Mouse (Mus musculus): ENCODE measurements at regions not wholly inside any gene's neighbourhood (a gene's known extent, or its start where the extent isn't known, plus 50 kb on each side); places are given as distances from the start of the nearest gene placed in this dataset.
"Not testable (repeated sequence)": the region's sequence is repeated elsewhere in the genome, so short reads cannot be mapped to it uniquely, and the experiment has no call there.

DNA sequence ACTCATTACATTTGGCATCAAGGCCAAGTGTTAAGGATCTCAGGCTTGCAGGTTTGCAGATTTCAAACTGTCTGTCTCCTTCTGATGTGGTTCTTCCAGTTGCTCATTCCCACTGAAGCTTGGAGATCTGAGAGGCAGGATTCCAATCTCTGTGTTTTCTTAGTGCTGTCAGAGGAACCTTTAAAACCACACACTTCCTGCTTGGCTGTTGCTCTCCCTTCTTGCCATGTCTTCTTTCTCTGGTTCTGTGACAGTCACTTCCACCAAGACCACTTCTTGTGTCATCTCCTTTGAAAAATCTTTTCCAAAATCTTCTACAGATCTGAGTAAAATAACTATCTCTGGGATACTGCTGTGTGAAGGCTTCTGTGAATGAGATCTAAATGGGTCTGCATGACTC lies 117.3 kb downstream of the Gm5426 start:
- DNase-seq, result no peak

DNA sequence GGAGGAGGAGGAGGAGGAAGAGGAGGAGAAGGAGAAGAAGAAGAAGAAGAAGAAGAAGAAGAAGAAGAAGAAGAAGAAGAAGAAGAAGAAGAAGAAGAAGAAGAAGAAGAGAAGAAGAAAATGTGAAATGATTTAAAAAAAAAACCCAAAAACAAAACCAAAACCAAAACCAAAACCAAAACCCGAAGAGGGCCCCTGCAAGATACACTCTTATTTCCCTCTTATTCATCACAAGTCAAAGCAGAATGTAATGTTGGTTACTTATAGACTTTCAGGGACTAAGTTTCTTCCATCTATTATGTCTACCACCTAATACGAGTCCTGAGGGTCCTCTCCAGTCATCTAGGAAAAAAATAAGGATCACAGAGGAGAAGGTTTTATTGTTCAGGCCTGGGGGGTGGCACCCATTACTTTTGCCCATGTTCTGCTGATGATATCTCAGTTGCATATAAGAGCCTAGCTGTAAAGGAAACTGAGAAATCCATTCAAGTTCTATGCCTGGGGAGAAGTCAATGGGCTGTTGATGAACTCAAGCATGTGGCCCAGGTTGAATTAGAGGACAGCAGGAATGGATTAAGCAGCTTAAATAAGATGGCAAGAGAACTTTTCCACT lies 118.0 kb downstream of the Gm5426 start:
- DNase-seq, result no peak

DNA sequence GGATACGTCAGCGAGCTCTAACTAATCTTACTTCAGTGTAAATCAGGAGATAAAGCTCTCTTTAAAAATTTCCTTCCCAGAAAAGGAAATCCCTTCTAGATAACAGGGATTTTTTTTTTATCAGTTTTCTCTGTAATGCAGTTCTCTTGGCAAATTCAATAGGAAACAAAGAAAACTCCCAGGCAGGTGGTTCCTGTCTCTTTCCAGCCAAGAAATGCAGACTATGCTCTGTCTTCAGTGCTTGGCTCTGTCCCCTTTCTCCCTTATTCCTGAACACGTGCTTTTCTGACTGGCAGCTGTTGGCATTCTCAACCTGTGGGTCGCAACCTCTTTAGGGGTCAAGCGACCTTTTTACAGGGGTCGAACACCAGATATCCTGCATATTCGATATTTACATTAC lies 121.5 kb downstream of the Gm5426 start:
- peak; percentile 10 to 25 for DNase-seq

DNA sequence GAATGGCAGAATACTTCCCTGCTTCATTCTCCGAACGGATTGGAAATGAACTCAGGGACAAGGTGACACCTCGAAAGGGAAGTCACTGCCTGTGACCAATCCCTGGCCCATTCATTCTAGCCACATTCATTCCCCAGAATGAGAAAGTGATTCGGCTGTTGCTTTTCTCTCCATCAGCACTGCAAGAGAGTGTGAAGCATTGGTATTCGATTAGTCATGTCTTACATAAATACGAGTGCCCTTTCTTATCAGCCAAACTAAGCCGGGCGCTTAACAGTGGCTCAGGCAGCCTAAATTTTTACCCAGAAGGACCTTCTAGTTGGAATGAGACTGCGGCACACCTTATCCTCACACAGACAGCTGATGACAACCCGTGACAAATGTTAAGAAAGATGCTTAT lies 122.8 kb downstream of the Gm5426 start:
- DNase-seq, result no peak

DNA sequence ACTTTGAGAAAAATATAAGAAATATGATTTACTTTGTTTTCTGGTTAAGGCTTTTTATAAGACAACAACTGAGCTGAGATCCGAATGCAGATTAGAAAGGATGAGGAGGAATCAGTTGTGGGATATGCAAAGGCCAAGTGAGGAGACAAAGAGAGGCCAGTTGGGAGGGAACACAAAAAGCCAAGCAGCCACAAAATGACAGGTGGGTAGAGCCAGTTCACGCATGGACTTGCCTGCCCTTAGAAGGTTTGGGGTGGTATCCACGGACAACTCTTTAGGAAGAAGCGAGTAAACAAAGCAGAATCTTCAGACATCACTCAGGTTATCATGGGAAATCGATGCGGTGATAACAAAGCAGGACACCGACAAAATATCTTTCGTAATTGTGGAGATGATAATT lies 123.2 kb downstream of the Gm5426 start:
- DNase-seq, result no peak

DNA sequence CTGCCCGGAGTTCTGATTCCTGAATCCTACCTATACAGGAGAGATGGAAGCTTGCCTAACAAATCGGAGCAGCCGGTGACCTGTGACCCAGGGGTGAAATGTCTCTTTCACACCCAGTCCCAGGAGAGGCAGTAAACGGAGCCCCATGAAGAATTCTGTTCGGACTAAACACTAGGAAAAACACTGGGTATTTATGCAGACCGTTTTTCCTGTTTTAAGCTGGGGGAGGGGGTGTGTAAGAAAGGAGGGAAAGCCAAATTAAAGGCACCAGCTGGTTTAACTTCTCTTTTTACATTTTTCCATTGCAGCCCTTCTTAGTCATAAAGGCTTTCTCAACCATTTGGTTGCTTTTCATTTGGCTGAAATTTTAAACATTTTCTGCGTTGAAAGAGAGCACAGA lies 127.1 kb downstream of the Gm5426 start:
- DNase-seq, result peak; percentile 16 to 26

DNA sequence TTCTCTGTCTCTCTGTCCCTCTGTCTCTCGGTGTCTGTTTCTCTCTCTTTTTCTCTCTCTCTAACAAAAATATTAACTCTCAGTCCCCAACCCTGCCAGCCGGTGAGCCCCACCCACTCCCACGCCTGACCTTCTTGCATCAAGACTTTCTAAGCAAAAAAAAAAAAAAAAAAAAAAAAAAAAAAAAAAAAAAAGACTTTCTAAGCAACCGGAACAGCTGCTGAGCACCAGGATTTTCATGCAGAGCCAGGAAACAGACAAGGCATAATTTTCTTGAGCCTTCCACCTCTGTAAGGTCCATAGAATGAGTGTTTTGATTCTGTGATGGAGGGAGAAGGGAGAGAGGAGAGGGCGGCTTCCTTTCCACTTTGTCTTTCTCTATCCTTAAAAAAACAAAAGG lies 128.0 kb downstream of the Gm5426 start:
- DNase-seq, result no peak

DNA sequence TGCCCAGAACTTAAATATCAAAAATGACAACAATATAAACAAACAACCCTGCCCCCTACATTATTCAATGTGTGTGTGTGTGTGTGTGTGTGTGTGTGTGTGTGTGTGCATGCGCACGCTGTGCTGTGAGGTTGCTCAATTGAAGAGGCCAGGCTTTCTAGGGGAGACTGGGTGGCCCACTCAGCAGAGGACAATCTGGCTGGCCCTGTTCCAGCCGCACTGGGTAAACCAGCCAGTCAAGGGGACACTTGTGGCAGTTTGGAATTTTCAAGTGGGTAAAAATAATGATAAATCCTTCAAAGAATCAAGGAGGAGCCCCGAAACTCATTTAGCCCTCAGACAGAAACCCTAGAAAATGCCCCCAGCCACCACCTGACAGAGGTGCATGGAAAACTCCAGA lies 128.5 kb downstream of the Gm5426 start:
- DNase-seq, result no peak

DNA sequence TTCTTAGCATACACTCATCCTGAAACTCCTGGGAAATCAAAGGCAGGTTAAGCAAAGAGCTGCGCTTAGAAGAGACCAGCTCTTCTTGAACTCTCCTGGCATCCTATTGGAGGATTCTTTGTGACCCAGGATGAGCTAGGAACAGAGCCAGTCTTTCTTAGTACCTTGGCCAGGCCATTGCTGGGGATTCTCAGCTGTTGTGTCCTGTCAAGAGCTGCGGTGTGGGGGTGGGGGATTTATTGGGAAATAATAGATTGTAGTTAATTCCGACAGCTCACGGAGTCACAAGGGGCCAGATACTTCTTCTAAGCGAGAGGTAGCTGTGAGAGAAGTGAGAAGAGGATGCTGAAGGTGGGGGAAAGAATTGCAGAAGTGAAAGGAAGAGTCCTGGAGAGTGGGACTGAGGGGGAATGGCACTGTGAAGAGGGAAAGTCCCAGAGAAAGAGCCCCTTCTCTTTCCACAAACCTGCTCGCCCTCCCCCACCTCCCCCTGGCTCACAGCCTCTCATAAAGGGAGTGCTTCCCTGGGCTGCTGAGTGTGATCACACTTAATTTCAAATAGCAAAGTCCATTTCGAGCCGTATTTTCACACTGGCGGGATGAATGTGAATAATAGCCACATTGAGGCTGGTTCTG lies 129.8 kb downstream of the Gm5426 start:
- DNase-seq, result no peak

DNA sequence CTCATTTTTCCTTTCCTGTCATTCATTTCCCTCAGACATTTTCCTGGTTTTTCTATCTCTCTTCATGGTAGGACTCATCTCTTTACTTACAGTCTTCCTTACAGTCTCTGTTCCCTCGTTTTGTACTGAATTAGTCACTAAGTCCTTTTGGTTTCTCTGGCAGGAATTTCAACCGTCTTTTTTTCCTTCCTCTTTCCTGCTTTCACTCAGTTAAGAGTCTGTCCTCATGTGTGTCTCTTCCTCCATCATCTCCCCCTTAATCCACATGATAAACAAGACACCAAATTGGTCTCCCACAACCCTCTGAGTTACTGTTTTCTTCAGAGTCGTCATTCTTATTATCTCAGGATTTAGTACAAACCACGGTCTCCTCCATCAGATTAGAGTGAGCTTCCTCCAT lies 131.2 kb downstream of the Gm5426 start:
- no peak for DNase-seq

DNA sequence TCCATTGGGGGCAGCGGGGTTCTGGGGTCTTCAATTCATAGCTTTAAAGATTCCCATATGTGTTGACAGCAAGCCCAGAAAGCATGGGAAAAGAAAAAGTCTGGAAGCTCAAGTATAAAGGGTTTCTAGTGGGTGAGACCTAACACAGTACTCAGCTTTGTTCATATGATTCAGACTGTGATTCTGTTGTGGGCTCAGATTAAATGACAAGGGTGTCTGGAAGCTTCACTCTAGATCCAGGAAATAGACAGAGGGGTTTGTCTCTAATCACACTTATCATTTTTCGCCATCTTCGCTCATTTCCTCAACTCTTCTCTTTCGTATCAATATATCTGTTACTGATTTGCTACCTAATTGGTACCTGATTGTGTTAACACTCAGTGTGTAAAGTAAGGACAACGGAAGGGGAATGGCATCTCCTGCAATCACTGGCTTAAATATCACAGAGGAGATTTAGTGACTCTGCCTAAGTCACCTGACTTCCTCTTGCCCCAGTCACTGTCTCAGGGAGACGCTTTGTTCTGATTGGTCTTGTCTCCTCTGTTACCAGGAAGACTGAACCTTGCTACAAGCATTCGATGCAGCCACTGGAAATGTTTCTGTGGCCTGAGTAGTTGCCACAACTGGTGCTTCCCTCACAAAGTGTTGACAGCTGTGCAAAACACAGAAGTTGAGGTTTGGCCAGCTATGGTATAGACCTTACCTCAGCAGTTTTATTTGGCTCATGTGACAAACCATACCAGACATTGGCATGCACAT lies 137.4 kb downstream of the Gm5426 start:
- no peak for DNase-seq

DNA sequence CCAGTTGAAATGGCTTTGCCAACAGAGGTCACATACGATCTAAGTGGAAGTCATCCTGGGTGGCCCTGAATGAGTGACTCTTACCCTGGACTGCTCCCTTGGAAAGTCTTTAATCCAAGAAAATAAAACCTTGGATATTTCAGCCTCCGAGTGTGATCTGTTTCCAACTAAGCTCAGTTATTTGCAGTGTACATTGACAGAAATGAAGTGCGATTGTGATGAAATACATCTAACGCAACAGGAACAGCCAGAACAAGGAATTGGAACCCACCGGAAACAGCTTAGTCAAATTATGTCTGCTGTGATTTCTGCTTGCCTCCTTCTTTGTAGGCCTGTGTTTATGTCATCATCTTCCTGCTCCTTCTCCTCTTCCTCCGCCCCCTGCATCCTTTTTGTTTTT lies 143.7 kb downstream of the Gm5426 start:
- no peak for DNase-seq

DNA sequence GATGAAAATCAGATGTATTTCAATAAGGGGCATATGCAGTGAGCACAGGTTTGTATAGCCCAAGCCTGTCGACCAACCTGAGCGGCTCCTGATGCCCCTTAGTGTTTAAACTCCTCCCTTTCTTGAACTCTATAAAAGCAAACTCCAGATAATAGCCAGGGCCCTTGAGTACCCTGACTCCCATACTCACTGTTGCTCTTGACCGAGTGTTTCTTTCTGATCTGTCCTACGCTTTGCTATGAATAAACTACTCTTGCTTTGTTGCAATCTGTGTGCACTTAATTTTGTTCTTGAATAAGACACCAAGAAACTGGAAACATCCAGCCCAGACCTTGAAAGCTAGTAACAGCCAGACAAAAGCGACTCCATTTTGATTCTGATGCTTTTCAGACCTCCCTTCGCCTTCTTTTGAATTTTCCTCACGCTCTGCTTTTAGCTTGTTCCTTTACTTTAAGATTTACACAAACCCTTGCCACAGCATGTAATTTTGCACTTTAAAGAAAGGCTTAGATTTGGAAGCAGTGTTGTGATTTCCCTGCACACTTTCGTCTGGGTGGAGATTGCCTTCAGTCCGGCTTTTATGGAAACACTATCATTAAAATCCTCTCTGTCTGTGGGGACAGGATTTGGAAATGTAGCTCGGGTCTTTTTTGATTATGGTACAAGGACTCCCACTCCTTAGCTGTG lies 149.1 kb downstream of the Gm5426 start:
- DNase-seq, result no peak

DNA sequence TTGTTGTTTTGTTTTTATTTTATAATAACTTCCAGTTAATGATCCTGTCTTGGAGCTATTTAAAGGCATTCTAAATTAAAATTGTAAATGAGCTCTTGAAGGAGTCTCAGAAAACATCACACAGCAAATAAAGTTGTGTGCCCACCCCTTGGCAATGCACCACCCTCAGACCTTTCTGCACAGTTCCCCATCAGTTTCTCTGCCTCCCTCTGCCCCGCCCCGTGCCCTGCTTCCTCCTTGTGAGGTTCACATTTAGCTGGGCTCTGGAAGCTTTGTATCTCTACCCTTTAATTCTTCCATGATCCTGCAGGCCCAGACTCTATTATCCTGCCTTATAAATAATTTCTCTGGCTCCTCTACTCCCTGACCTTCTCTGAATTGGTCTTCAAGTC lies 149.7 kb downstream of the Gm5426 start:
- DNase-seq, result peak in 1 of 2 experiments; percentile 30

DNA sequence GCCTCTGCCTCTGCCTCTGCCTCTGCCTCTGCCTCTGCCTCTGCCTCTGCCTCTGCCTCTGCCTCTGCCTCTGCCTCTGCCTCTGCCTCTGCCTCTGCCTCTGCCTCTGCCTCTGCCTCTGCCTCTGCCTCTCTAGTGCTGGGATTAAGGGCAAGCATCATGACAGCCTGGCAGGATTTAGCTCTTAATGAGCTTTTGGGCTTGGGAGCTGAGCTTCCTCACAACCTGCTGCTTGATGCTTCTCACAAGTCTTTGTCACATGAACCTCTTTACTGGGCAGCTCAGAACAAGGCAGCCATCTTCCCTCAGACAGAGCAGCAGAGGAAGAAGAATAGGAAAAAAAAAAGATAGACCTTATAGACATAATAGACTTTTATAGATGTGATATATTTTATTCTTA lies 152.6 kb downstream of the Gm5426 start:
- DNase-seq, result not testable (repeated sequence)

DNA sequence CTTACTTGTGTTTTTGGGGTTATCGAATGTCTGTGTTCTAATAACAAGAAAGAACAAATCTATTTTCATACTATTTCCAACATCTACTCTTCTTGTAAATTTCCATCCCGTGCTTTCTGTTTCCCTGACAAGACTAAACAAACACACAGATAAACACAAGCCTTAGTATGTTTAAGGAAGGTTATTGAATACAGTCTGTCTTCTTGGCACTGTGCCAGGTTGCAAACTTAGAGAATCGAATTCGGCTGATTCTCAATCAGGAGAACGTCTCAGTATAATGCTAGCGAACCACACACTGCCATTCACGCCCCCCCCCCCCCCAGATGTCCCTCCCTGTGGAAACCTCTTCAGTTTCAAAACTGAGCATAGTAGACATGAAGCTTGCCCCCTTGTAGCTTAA lies 157.2 kb downstream of the Gm5426 start:
- DNase-seq, result no peak

DNA sequence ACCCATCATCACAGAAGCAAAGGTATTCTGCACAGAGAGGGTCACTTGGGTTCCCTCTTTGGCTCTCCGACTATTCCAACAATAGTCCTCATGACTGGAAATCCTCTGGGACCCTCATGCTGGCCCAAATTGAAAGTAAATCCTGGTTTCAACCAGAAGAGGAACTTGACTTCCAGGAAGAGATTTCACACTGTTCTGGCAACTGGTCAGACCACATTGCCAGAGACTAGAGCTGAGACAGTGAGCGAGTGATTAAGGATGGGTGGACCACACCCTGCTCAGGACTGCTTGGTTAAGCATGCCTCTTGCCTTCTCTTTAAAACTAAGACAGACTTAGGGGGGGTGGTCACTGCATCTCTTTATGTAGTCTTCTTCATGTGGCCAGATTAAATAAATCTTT lies 158.3 kb downstream of the Gm5426 start:
- peak; percentile 22 to 41 for DNase-seq

DNA sequence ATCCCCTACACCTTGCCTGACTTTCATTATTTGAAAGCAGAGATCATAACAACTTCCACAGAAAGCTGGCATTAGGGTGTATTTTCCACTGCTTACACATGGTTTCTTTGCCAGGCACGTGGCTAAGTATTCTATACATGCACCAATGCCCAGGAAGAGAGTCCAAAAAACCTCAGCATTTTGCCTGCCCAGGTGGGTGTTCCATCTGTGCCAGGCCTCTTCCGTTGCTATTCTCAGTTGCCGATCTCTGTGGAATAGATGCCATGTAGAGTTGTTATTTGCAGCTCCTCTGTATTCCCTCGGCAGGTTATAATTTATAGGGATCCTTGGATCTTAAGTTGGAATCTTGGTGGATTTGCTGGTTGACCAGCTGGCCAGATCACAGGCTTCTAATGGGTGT lies 161.3 kb downstream of the Gm5426 start:
- no peak for DNase-seq

DNA sequence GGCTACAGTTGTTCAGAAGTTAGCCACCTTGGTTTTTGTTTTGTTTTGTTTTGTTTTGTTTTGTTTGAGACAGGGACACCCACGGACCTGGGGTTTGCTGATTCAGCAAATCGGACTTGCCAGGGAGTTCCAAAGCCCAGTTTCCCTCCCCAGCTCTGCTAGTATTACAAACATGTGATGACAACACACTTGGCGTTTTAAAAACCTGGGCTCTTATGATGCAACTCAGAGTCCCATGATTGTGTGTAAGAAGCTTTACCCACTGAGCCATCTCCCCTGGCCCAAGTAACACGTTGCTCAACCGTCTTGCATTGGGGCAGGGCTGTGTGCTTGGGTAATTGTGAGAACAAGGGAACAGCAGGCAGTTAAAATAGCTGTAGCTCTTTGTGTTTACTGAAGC lies 162.2 kb downstream of the Gm5426 start:
- DNase-seq, result peak in 1 of 2 experiments; percentile 27

DNA sequence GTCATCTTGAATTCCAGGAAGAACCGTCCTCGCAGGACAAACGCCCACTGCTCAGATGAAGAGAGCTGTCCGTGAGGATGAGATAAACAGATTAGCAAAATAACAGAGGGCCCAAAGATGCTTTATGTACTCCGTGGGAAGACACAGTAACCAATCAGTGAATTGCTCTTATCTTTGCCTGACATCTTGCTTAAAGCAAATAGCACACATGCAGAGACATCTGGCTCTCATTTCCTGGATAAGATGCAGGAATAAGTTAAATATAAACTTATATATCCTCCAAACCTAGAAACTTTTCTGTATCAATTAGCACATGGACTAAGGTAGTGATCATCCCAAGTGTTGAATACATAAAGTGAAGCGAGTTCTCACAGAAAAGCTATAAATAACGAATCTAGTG lies 169.3 kb downstream of the Gm5426 start:
- no peak for DNase-seq

DNA sequence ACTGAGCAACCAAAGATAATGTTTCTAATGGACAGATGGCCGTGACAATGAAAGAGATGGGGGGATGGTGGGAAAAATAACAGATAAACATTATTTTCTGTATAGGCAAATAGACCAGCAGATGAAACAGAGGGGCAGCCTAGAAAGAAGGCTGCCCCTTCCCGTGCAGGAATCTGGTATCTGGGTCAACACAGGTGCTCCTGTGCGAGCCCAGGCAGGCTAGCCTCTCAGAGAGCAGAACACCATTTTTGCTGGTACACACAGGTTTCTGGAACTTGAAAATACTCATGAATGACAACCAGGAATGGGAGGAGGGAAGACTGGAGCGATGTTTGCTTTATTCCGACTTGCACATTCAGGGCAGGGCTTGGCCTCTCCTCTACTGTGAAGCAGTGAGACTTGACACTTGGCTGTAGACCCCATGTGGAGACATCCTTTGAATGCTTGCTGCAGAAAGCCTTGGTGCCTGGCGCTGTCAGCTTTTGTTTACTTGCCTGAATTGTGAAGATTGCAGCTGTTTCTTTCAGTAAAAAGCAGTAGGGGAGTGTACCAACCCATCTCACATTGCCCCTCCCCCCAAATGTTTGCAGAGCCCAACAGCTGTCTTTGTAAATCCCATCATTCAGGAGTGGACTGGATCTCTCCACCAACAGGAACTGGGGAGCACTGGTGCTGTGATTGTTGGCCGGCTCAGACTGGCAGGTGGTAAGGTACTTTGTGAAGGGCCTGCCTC lies 172.5 kb downstream of the Gm5426 start:
- no peak for DNase-seq

DNA sequence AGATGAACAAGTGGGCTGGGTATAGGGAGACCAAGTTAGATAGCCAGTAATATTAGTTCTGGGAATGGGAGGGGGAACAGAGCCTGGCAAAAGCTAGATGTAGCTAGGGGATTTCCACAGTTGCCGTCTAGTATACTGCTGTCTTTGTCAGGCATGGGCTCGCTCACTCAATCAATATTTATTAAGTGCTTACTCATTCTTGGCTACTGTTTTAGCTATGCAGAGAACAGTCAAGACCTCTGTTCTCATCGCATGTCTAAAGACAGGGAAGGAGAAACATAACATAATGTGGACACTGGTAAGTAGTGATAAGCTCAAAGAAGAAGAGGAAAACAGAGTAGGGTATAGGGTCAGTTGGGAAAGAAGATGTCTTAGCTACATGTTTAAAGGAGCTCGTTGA lies 173.4 kb downstream of the Gm5426 start:
- no peak for DNase-seq
